Mouse (Mus musculus) CH12.LX (cell line): Measurements from ENCODE around the gene Eif2b5. TPM values are rescaled to one million over a fixed set of nuclear protein-coding genes. Genes with fewer than 3 reads are reported as not detected.
A peak's percentile ranks its signal among the peaks of the same experiment; 100 is the strongest.

ENCODE experiments used
- DNase-seq: peaks from one replicate; pipeline ENCODE4 v3.0.0-alpha.2; 2013; ENCODE audit errors: extremely low read depth
- H3K27ac ChIP-seq: 2 replicates; pipeline ENCODE4 v1.5.1; 2012; ENCODE audit warnings: low read depth, mild to moderate bottlenecking, control low read depth, moderate library complexity; ENCODE audit not compliant: insufficient read depth
- H3K27me3 ChIP-seq: replicated peaks from 2 replicates; pipeline ENCODE3; 2012; ENCODE audit warnings: inconsistent platforms
- H3K36me3 ChIP-seq, 2 experiments: replicated peaks in 1 of 2; 2 replicates each; pipeline versions ENCODE3 to v1.6.1; 2012; ENCODE audit warnings: inconsistent platforms in 1 of 2, low read length in 1 of 2, mild to moderate bottlenecking in 1 of 2, mixed read lengths in 1 of 2, moderate library complexity in 1 of 2; ENCODE audit not compliant: control insufficient read depth in 1 of 2, insufficient read depth in 1 of 2
- H3K4me1 ChIP-seq, 2 experiments: 2 replicates each; pipeline ENCODE4 v1.6.1; 2012; ENCODE audit warnings: inconsistent platforms in 1 of 2, moderate library complexity in 1 of 2; ENCODE audit not compliant: insufficient read depth in 2 of 2, control insufficient read depth in 1 of 2
- H3K4me2 ChIP-seq: 2 replicates; pipeline ENCODE4 v1.6.1; 2012; ENCODE audit warnings: low read depth, mild to moderate bottlenecking, control low read depth; ENCODE audit not compliant: poor library complexity, insufficient read depth, severe bottlenecking
- H3K4me3 ChIP-seq, 3 experiments: fragments of 150-350 bp in 1 of 3; sonication (generic) in 1 of 3; replicated peaks in 1 of 3; 2 replicates each; pipeline versions ENCODE3 to v1.5.1; 2011 to 2012; ENCODE audit warnings: low read depth in 2 of 3, low read length in 2 of 3, mild to moderate bottlenecking in 2 of 3, moderate library complexity in 2 of 3, control low read depth in 1 of 3, improper control_type of control experiment in 1 of 3, inconsistent platforms in 1 of 3, mixed read lengths in 1 of 3; ENCODE audit not compliant: poor library complexity in 1 of 3
- H3K79me2 ChIP-seq: replicated peaks from 2 replicates; pipeline ENCODE4 v1.6.1; 2012; ENCODE audit warnings: mild to moderate bottlenecking, moderate library complexity; ENCODE audit not compliant: control insufficient read depth, poor library complexity, insufficient read depth, severe bottlenecking; ENCODE audit errors: extremely low read depth
- H3K9ac ChIP-seq: 2 replicates; pipeline ENCODE4 v1.6.1; 2012; ENCODE audit warnings: low read depth, mild to moderate bottlenecking, control low read depth, moderate library complexity; ENCODE audit not compliant: insufficient read depth
- H3K9me3 ChIP-seq: replicated peaks from 2 replicates; pipeline ENCODE3; 2012; ENCODE audit warnings: low read length, inconsistent platforms, mixed read lengths
- BHLHE40 ChIP-seq: IDR thresholded peaks from 2 replicates; pipeline ENCODE4 v1.6.1; 2011; ENCODE audit warnings: mild to moderate bottlenecking, low read depth, low read length, improper control_type of control experiment
- ELF1 ChIP-seq: IDR thresholded peaks from 2 replicates; pipeline ENCODE4 v1.6.1; 2014; ENCODE audit warnings: low read depth, mild to moderate bottlenecking, inconsistent platforms, low read length, improper control_type of control experiment
- EP300 ChIP-seq: IDR thresholded peaks from 2 replicates; pipeline ENCODE4 v1.6.1; 2011; ENCODE audit warnings: low read length, improper control_type of control experiment
- ETS1 ChIP-seq: conservative IDR thresholded peaks from 2 replicates; pipeline ENCODE4 v1.6.1; 2012; ENCODE audit warnings: low read depth, mild to moderate bottlenecking, inconsistent platforms, low read length, improper control_type of control experiment, moderate library complexity
- GABPA ChIP-seq: IDR thresholded peaks from 2 replicates; pipeline ENCODE4 v1.6.1; 2012; ENCODE audit warnings: low read depth, low read length, improper control_type of control experiment, inconsistent platforms; ENCODE audit not compliant: insufficient replicate concordance
- JUND ChIP-seq: conservative IDR thresholded peaks from 2 replicates; pipeline ENCODE4 v1.6.1; 2011; ENCODE audit warnings: low read depth, low read length, improper control_type of control experiment
- MAZ ChIP-seq: IDR thresholded peaks from 2 replicates; pipeline ENCODE4 v1.6.1; 2012; ENCODE audit warnings: low read depth, mild to moderate bottlenecking, inconsistent platforms, low read length, improper control_type of control experiment, moderate library complexity
- MEF2A ChIP-seq: IDR thresholded peaks from 2 replicates; pipeline ENCODE4 v1.6.1; 2014; ENCODE audit warnings: low read depth, mild to moderate bottlenecking, inconsistent platforms, low read length, improper control_type of control experiment, borderline replicate concordance
- NRF1 ChIP-seq: IDR thresholded peaks from 2 replicates; pipeline ENCODE4 v1.6.1; 2014; ENCODE audit warnings: low read depth, mild to moderate bottlenecking, inconsistent platforms, low read length, improper control_type of control experiment, moderate library complexity
- PAX5 ChIP-seq: IDR thresholded peaks from 2 replicates; pipeline ENCODE4 v1.6.1; 2012; ENCODE audit warnings: low read length, inconsistent platforms, mixed read lengths
- POLR2AphosphoS2 ChIP-seq: IDR thresholded peaks from 2 replicates; pipeline ENCODE4 v1.6.1; 2011; ENCODE audit warnings: low read depth, low read length, improper control_type of control experiment
- USF2 ChIP-seq: conservative IDR thresholded peaks from 2 replicates; pipeline ENCODE4 v1.6.1; 2011; ENCODE audit warnings: low read depth, low read length, improper control_type of control experiment
- ZKSCAN1 ChIP-seq: IDR thresholded peaks from 2 replicates; pipeline ENCODE4 v1.6.1; 2012; ENCODE audit warnings: low read depth, inconsistent platforms, low read length, improper control_type of control experiment, borderline replicate concordance
- dilution Hi-C: fragments of 300-500 bp; cut with MboI; formaldehyde crosslinking; loops from 2 replicates; pipeline ENCODE4 v1.14.3; 2020; ENCODE audit warnings: low sequenced_read_pairs; ENCODE audit not compliant: extremely low pct_unique_long_range_greater_than_20kb, extremely low pct_ligation_motif_present
- in situ Hi-C: fragments of 300-500 bp; cut with MboI; formaldehyde crosslinking; loops from 3 replicates; pipeline ENCODE4 v1.14.3; 2019; ENCODE audit warnings: low sequenced_read_pairs, low pct_ligation_motif_present, low pct_unique_long_range_greater_than_20kb, mixed read lengths
- polyA plus RNA-seq: library from polyadenylated mRNA; unstranded; fragments of >175 nt; gene quantifications from 2 replicates; pipeline ENCODE4 v1.2.1, GENCODE M21; 2012; ENCODE audit warnings: low read depth; ENCODE audit not compliant: insufficient read length
- total RNA-seq, 2 experiments: library from RNA; depleted of rRNA; stranded (reverse); fragments of 300-350 nt in 1 of 2; fragments of >200 nt in 1 of 2; gene quantifications; 2 replicates each; pipeline ENCODE4 v1.2.3; 2012 to 2014

Eif2b5 gene
- total and polyA plus RNA-seq, 3 experiments, result 139 to 183 (median 179) TPM

- no peak for DNase-seq
- Histone ChIP-seq H3K27me3 (no peaks in the 10 kb centered on the region), H3K36me3 (peaks cover 56 to 65% of the 10 kb centered on the region in 2 experiments), H3K9me3 (peaks cover 4% of the 10 kb centered on the region), H3K4me2 (no peak overlapping the region), H3K79me2 (peaks cover 19% of the 10 kb centered on the region), H3K9ac (no peak overlapping the region), H3K27ac (no peak overlapping the region), H3K4me1 (peaks cover 2 to 20% of the 10 kb centered on the region in 2 experiments), H3K4me3 (no peak overlapping the region)
- dilution Hi-C loops (no loop called here), in situ Hi-C loops (loop anchor here (5.0 kb wide), 2 partner anchors 38 to 67 kb away; partner anchors contain the start of genes Alg3, Eef1akmt4 and Gm49333)
- TF ChIP-seq ETS1 (no peak), PAX5 (no peak), ZKSCAN1 (no peak), MEF2A (no peak), MAZ (no peak), EP300 (no peak), GABPA (no peak), BHLHE40 (no peak), USF2 (no peak)
These were observed 47.1 kb downstream of the Eif2b5 start for GRCm38 (mm10) chr16:20545696-20546095.

GRCm38 (mm10) chr16:20547423-20547822, 48.8 kb downstream of the Eif2b5 start:
- peaks cover 55 to 64% of the 10 kb centered on the region in 2 experiments for H3K36me3 ChIP-seq
- H3K27me3 ChIP-seq, result no peaks in the 10 kb centered on the region
- peaks cover 19% of the 10 kb centered on the region for H3K79me2 ChIP-seq
- H3K9ac ChIP-seq, result peak overlapping the region; percentile 66
- peak overlapping the region; percentile 64 to 93 (median 79) for H3K4me3 ChIP-seq
- in situ Hi-C loops (loop anchor here (5.0 kb wide), 2 partner anchors 40 to 65 kb away; partner anchors contain the start of genes Alg3, Eef1akmt4 and Gm49333), dilution Hi-C loops (no loop called here)
- H3K9me3 ChIP-seq, result peaks cover 4% of the 10 kb centered on the region
- peak overlapping the region; percentile 61 for H3K4me2 ChIP-seq
- DNase-seq, result no peak
- TF ChIP-seq NRF1, result no peak
- no peak for TF ChIP-seq ELF1
- TF ChIP-seq BHLHE40, result no peak
- no peak for TF ChIP-seq EP300
- no peak for TF ChIP-seq POLR2AphosphoS2
- TF ChIP-seq JUND, result no peak
- H3K4me1 ChIP-seq, result peaks cover 2 to 20% of the 10 kb centered on the region in 2 experiments
- no peak overlapping the region; the same call in 1 of the 2 replicates for H3K27ac ChIP-seq
